Mouse (Mus musculus): ENCODE results near the gene Atp6v1g2.

Gene Atp6v1g2

GRCm38 (mm10) chr17:35254241-35255098 lies 21.0 kb downstream of the Atp6v1g2 start:
- peak; percentile 58 for DNase-seq (ENCODE audit: extremely low spot score, low spot score)

DNA sequence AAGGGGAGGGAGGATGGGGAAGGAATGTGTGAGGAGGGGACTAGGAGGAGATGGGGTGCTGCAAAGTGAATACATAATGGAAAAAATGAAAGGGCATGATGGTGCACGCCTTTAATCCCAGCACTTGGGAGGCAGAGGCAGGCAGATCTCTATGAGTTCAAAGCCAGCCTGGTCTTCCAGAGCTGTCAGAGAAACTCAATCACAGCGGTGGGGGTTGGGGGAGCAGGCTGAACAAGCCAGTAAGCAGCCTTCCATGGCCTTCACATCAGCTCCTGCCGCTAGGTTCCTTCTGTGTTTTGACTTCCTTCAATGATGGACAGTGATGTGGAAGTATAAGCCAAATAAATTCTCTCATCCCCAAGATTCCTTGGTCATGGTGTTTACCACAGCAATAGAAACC lies 21.8 kb downstream of the Atp6v1g2 start:
- no peak for DNase-seq (ENCODE audit: extremely low spot score, low spot score)

- DNase-seq (ENCODE audit: extremely low spot score, low spot score), result no peak
Observed at GRCm38 (mm10) chr17:35255704-35256103, 22.2 kb downstream of the Atp6v1g2 start.

DNA sequence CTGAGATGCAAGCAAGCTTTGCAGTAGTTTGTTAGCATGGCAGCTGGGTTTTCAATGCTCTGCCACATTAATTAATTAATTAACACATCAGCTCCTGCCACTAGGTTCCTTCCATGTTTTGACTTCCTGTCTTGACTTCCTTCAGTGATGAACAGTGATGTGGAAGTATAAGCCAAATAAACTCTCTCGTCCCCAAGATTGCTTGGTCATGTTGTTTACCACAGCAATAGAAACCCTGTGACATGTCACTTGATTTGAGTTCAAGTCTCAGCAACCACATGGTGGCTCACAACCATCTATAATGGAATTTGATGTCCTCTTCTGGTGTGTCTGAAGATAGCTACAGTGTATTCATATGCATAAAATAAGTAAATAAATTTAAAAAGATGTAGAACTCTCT lies 23.9 kb downstream of the Atp6v1g2 start:
- no peak for DNase-seq (ENCODE audit: extremely low spot score, low spot score)

- DNase-seq (ENCODE audit: extremely low spot score, low spot score), result peak; percentile 88
Observed at GRCm38 (mm10) chr17:35257824-35258491, 24.5 kb downstream of the Atp6v1g2 start.

GRCm38 (mm10) chr17:35258492-35259478 lies 25.3 kb downstream of the Atp6v1g2 start:
- DNase-seq (ENCODE audit: extremely low spot score, low spot score), result no peak

DNA sequence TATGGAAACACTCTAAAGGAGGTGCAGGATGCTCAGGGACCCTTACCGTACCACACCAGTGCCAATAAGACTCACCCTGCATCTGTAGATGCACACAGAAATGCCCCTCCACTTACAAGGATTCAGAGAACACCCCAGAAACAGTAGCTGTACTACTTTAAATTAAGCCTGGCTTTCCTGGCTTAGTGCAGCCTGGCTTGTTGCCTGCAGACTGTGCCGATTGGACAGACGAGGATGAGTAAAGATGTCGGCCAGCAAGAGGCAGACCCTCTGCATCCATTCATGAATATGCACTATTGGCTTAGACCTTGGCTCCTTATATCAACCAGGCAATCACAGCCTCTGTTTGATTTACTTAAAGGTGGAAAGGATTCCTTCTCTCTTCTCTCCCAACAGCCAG lies 26.2 kb downstream of the Atp6v1g2 start:
- DNase-seq (ENCODE audit: extremely low spot score, low spot score), result no peak

GRCm38 (mm10) chr17:35261651-35262050 lies 28.2 kb downstream of the Atp6v1g2 start:
- DNase-seq (ENCODE audit: extremely low spot score, low spot score), result no peak

DNA sequence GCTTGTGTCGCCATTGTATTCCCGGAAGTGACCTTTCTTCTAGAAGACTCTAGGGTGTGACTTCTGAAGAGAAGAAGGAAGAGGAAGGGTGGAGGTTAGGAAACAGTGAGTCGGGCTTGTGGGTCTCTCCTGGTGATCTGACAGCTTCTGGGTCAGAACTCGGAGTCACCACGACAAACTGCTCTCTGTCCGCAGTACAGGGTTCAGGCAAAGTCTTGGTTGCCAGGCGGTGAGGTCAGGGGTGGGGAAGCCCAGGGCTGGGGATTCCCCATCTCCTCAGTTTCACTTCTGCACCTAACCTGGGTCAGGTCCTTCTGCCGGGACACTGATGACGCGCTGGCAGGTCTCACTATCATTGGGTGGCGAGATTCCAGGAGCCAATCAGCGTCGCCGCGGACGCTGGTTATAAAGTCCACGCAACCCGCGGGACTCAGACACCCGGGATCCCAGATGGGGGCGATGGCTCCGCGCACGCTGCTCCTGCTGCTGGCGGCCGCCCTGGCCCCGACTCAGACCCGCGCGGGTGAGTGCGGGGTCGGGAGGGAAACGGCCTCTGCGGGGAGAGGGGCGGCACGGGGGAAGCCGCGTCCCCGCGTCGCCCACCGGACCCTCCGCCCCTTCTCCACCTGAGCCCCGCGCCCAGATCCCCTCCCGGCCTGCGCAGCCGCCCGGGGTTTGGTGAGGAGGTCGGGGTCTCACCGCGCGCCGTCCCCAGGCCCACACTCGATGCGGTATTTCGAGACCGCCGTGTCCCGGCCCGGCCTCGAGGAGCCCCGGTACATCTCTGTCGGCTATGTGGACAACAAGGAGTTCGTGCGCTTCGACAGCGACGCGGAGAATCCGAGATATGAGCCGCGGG lies 29.4 kb downstream of the Atp6v1g2 start, which contains the start of gene H2-D1:
Gene H2-D1, plus strand, starts transcription at position 67 of the 859 bp plus-strand sequence.
- DNase-seq (ENCODE audit: extremely low spot score, low spot score), result peak; percentile 88

DNA sequence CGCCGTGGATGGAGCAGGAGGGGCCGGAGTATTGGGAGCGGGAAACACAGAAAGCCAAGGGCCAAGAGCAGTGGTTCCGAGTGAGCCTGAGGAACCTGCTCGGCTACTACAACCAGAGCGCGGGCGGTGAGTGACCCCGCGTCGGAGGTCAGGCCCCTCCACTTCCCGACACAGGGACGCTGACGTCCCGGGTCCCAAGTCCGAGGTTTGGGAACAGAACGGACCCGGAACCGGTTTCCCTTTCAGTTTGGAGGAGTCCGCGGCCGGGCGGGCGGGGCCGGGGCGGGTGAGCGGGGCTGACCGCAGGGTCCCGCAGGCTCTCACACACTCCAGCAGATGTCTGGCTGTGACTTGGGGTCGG lies 30.0 kb downstream of the Atp6v1g2 start:
- DNase-seq (ENCODE audit: extremely low spot score, low spot score), result peak; percentile 60

DNA sequence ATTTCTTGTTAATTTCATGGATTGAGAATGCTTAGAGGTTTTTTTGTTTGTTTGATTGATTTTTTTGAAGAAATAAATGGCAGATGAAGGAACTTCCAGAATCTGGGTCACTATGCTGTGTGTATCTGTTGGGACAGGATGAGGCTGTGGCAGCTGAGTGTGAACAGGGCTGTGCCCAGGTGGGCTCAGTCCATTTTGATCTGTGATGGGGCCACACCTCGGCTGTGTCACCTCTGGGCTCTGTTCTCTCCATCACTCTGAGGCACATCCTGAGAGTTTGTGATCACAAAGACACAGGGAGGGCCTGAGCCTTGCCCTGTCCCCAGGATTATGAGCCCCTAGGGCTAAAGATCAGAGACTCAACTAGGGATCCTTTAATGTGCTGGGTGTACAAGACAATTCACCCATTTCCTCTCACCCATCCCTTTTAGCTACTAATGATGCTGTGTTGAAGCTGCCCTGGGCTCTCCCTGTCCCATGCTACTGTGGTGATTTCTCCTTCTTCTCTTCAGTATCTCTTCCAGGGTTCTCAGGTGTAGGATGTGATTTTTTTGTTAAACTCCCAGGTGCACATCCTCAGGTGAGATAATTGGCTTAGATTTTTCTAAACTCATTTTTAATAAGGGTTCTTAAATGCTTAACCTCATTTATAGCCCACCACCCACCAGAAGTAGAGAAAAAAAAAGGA lies 34.1 kb downstream of the Atp6v1g2 start:
- no peak for DNase-seq (ENCODE audit: extremely low spot score, low spot score)

GRCm38 (mm10) chr17:35269653-35270347 lies 36.3 kb downstream of the Atp6v1g2 start:
- DNase-seq (ENCODE audit: extremely low spot score, low spot score), result peak; percentile 48

GRCm38 (mm10) chr17:35272249-35272648 lies 38.8 kb downstream of the Atp6v1g2 start:
- DNase-seq (ENCODE audit: extremely low spot score, low spot score), result no peak

DNA sequence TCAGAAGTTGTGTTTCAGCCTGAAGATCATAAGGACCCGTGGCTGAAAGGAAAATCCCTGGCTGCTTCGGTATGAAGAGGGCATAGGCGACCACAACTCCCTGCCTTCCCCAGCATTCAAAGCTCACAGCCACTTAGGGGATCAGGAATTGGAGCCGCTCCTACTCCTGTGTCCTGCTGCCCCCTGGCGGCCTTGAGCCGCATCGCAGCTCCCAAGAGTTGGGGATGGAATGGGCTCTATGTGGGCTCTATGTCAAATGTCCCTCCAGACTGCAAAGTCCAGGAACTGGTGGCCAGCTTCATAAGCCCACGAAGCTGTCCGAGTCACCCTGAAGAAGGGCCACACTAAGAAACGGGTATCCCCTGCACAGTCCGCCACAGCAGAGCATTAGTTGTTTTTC lies 41.3 kb downstream of the Atp6v1g2 start:
- DNase-seq (ENCODE audit: extremely low spot score, low spot score), result peak; percentile 86

- DNase-seq (ENCODE audit: extremely low spot score, low spot score), result no peak
Observed at GRCm38 (mm10) chr17:35276304-35276864, 42.9 kb downstream of the Atp6v1g2 start.

DNA sequence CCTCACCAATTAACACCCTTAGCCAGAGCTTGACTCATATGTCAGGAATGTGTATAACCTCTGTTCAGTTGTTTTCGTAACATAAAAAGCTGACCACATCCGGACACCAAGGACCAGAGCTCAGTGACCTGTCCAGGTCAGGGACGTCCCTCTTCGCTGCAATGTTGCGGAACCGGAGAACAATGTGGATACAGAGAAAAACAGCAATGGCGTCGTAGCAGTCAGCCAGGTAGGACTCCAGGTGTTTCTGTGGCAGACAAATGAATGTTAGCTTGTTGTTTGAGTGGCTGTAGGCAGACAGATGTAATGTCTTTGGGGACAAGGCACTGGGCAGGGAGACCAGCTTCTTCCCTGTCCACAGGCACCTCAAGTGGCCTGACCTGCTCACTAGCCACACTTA lies 44.6 kb downstream of the Atp6v1g2 start:
- no peak for DNase-seq (ENCODE audit: extremely low spot score, low spot score)

- no peak for DNase-seq (ENCODE audit: extremely low spot score, low spot score)
Observed at GRCm38 (mm10) chr17:35278957-35279688, 45.7 kb downstream of the Atp6v1g2 start.

GRCm38 (mm10) chr17:35280276-35280675 lies 46.8 kb downstream of the Atp6v1g2 start:
- DNase-seq (ENCODE audit: extremely low spot score, low spot score), result no peak
